Mouse (Mus musculus) neural tube, embryonic 12.5 days (tissue): ENCODE measurements around the gene Lrrn4. TPM values are rescaled to one million over a fixed set of nuclear protein-coding genes. Genes with fewer than 3 reads are reported as not detected.

ENCODE experiments used
- ATAC-seq: fragments of 200-750 bp; cut with Nextera tagmentation; 2 replicates; pipeline ENCODE4 v1.8.0; 2017; ENCODE audit warnings: low read depth, mild to moderate bottlenecking, moderate TSS enrichment, moderate library complexity; ENCODE audit not compliant: low FRiP score
- H3K27ac ChIP-seq: fragments of 300-500 bp; sonication (generic); 2 replicates; pipeline ENCODE4 v1.5.1; 2016
- H3K27me3 ChIP-seq: fragments of 300-500 bp; sonication (generic); replicated peaks from 2 replicates; pipeline ENCODE4 v1.6.1; 2016; ENCODE audit warnings: mild to moderate bottlenecking
- H3K36me3 ChIP-seq: fragments of 300-500 bp; sonication (generic); 2 replicates; pipeline ENCODE4 v1.6.1; 2016; ENCODE audit warnings: mild to moderate bottlenecking
- H3K4me1 ChIP-seq: fragments of 300-500 bp; sonication (generic); 2 replicates; pipeline ENCODE4 v1.6.1; 2016
- H3K4me2 ChIP-seq: fragments of 300-500 bp; sonication (generic); replicated peaks from 2 replicates; pipeline ENCODE4 v1.6.1; 2016; ENCODE audit warnings: mild to moderate bottlenecking
- H3K4me3 ChIP-seq: fragments of 300-500 bp; sonication (generic); 2 replicates; pipeline ENCODE4 v1.5.1; 2016
- H3K9ac ChIP-seq: fragments of 300-500 bp; sonication (generic); 2 replicates; pipeline ENCODE4 v1.6.1; 2016; ENCODE audit warnings: mild to moderate bottlenecking
- H3K9me3 ChIP-seq: fragments of 300-500 bp; sonication (generic); 2 replicates; pipeline ENCODE4 v1.6.1; 2016; ENCODE audit warnings: mild to moderate bottlenecking
- WGBS: fragments of 180-500 bp; shearing (Covaris S2); methylation state at CpG from one replicate; pipeline ENCODE4 v1.1.7; 2016; 5-methylcytosine and 5-hydroxymethylcytosine counted together
- polyA plus RNA-seq: library from polyadenylated mRNA; unstranded; fragments of >200 nt; fragmentation: Nextera tagmentation; extraction: Ambion mirVana; gene quantifications from 2 replicates; pipeline ENCODE4 v1.2.1, GENCODE M21; 2016

Lrrn4 gene
- polyA plus RNA-seq, result 0.05 TPM in 2 replicates

- Histone ChIP-seq H3K4me3 (peak within 1 kb of the TSS; percentile 51), H3K4me1 (peaks cover 22% of the 10 kb centered on the region), H3K27me3 (peaks cover 41% of the 10 kb centered on the region), H3K4me2 (peak within 1 kb of the TSS; percentile 97), H3K9ac (no peak within 1 kb of the TSS), H3K36me3 (no peaks in the 10 kb centered on the region), H3K9me3 (no peaks in the 10 kb centered on the region), H3K27ac (no peak within 1 kb of the TSS)
- ATAC-seq, result no peak
- 7% methylated on average over 12 of the region's 12 CpGs for WGBS
Observed at GRCm38 (mm10) chr2:132880844-132881645, at the start of gene Lrrn4. Lrrn4 (minus strand) TSS chr2:132880891.

- Histone ChIP-seq H3K9me3 (no peaks in the 10 kb centered on the region), H3K36me3 (no peaks in the 10 kb centered on the region), H3K27ac (no peak overlapping the region), H3K9ac (no peak overlapping the region), H3K4me2 (no peak overlapping the region), H3K4me3 (no peak overlapping the region), H3K4me1 (no peaks in the 10 kb centered on the region), H3K27me3 (no peaks in the 10 kb centered on the region)
- 81% methylated on average over 2 of the region's 2 CpGs for WGBS
- no peak for ATAC-seq
Observed at GRCm38 (mm10) chr2:132928999-132929398, 48.3 kb upstream of the Lrrn4 start.

- Histone ChIP-seq H3K4me1 (no peaks in the 10 kb centered on the region), H3K4me2 (no peak overlapping the region), H3K27ac (no peak overlapping the region), H3K27me3 (no peaks in the 10 kb centered on the region), H3K9me3 (no peaks in the 10 kb centered on the region), H3K36me3 (no peaks in the 10 kb centered on the region), H3K9ac (no peak overlapping the region), H3K4me3 (no peak overlapping the region)
- WGBS, result 63% methylated on average over 2 of the region's 2 CpGs
- no peak for ATAC-seq
Observed at GRCm38 (mm10) chr2:132927871-132928270, 47.2 kb upstream of the Lrrn4 start.

- Histone ChIP-seq H3K9ac (no peak overlapping the region), H3K4me1 (no peaks in the 10 kb centered on the region), H3K27me3 (no peaks in the 10 kb centered on the region), H3K9me3 (no peaks in the 10 kb centered on the region), H3K4me2 (no peak overlapping the region), H3K36me3 (no peaks in the 10 kb centered on the region), H3K27ac (no peak overlapping the region), H3K4me3 (no peak overlapping the region)
- ATAC-seq, result no peak
- 75% methylated on average over 2 of the region's 2 CpGs for WGBS
Observed at GRCm38 (mm10) chr2:132927298-132927697, 46.6 kb upstream of the Lrrn4 start.

GRCm38 (mm10) chr2:132923290-132924085 is 42.8 kb upstream of the Lrrn4 start:
- no peaks in the 10 kb centered on the region for H3K4me1 ChIP-seq
- H3K9me3 ChIP-seq, result no peaks in the 10 kb centered on the region
- H3K4me3 ChIP-seq, result no peak overlapping the region
- H3K9ac ChIP-seq, result no peak overlapping the region
- no peak overlapping the region for H3K4me2 ChIP-seq
- no peak for ATAC-seq
- H3K36me3 ChIP-seq, result no peaks in the 10 kb centered on the region
- no peak overlapping the region for H3K27ac ChIP-seq
- no peaks in the 10 kb centered on the region for H3K27me3 ChIP-seq
- WGBS, result 66% methylated on average over 8 of the region's 8 CpGs

GRCm38 (mm10) chr2:132922076-132922873 is 41.6 kb upstream of the Lrrn4 start:
- ATAC-seq, result no peak
- no peak overlapping the region for H3K4me2 ChIP-seq
- no peak overlapping the region for H3K27ac ChIP-seq

GRCm38 (mm10) chr2:132914785-132915184 is 34.1 kb upstream of the Lrrn4 start:
- no peak overlapping the region for H3K4me2 ChIP-seq
- no peak overlapping the region for H3K4me3 ChIP-seq

More at GRCm38 (mm10) chr2:132922076-132922873, 41.6 kb upstream of the Lrrn4 start:
- 73% methylated on average over 9 of the region's 9 CpGs for WGBS
- H3K27me3 ChIP-seq, result no peaks in the 10 kb centered on the region
- H3K9me3 ChIP-seq, result no peaks in the 10 kb centered on the region
- H3K4me3 ChIP-seq, result no peak overlapping the region
- H3K4me1 ChIP-seq, result no peaks in the 10 kb centered on the region
- no peaks in the 10 kb centered on the region for H3K36me3 ChIP-seq
- H3K9ac ChIP-seq, result no peak overlapping the region

GRCm38 (mm10) chr2:132906763-132907162 is 26.1 kb upstream of the Lrrn4 start:
- no peak overlapping the region for H3K4me3 ChIP-seq
- no peak for ATAC-seq
- H3K9ac ChIP-seq, result no peak overlapping the region
- H3K27ac ChIP-seq, result no peak overlapping the region
- H3K4me1 ChIP-seq, result no peaks in the 10 kb centered on the region
- H3K27me3 ChIP-seq, result no peaks in the 10 kb centered on the region
- H3K4me2 ChIP-seq, result no peak overlapping the region
- 27% methylated on average over 8 of the region's 8 CpGs for WGBS
- H3K36me3 ChIP-seq, result no peaks in the 10 kb centered on the region
- H3K9me3 ChIP-seq, result 0 out of 2 replicates have a peak, but pooled peaks cover 2% of the 10 kb centered on the region

More at GRCm38 (mm10) chr2:132914785-132915184, 34.1 kb upstream of the Lrrn4 start:
- Histone ChIP-seq H3K4me1 (no peaks in the 10 kb centered on the region), H3K27me3 (no peaks in the 10 kb centered on the region), H3K9ac (no peak overlapping the region), H3K36me3 (no peaks in the 10 kb centered on the region), H3K27ac (no peak overlapping the region), H3K9me3 (0 out of 2 replicates have a peak, but pooled peaks cover 4% of the 10 kb centered on the region)
- no peak for ATAC-seq
- WGBS, result 75% methylated on average over 1 of the region's 1 CpGs

- Histone ChIP-seq H3K36me3 (no peaks in the 10 kb centered on the region), H3K27me3 (no peaks in the 10 kb centered on the region), H3K9ac (no peak overlapping the region), H3K27ac (no peak overlapping the region), H3K4me3 (no peak overlapping the region), H3K4me1 (no peaks in the 10 kb centered on the region), H3K9me3 (no peaks in the 10 kb centered on the region), H3K4me2 (no peak overlapping the region)
- 74% methylated on average over 2 of the region's 2 CpGs for WGBS
- ATAC-seq, result no peak
Observed at GRCm38 (mm10) chr2:132904961-132905360, 24.3 kb upstream of the Lrrn4 start.

GRCm38 (mm10) chr2:132903498-132903897 is 22.8 kb upstream of the Lrrn4 start:
- ATAC-seq, result 0 out of 2 replicates have a peak, but pooled peaks have one; percentile 18
- WGBS, result 42% methylated on average over 3 of the region's 3 CpGs
- Histone ChIP-seq H3K9ac (no peak overlapping the region), H3K36me3 (no peaks in the 10 kb centered on the region), H3K4me1 (no peaks in the 10 kb centered on the region), H3K4me2 (no peak overlapping the region), H3K27me3 (no peaks in the 10 kb centered on the region), H3K27ac (no peak overlapping the region), H3K9me3 (no peaks in the 10 kb centered on the region), H3K4me3 (no peak overlapping the region)

GRCm38 (mm10) chr2:132902056-132902455 is 21.4 kb upstream of the Lrrn4 start:
- no peak overlapping the region for H3K4me2 ChIP-seq
- no peaks in the 10 kb centered on the region for H3K9me3 ChIP-seq
- ATAC-seq, result peak; percentile 49; the same call in 1 of the 2 replicates
- 56% methylated on average over 4 of the region's 4 CpGs for WGBS
- no peak overlapping the region for H3K9ac ChIP-seq
- H3K36me3 ChIP-seq, result no peaks in the 10 kb centered on the region
- H3K4me1 ChIP-seq, result no peaks in the 10 kb centered on the region
- no peak overlapping the region for H3K4me3 ChIP-seq
- no peak overlapping the region for H3K27ac ChIP-seq
- H3K27me3 ChIP-seq, result no peaks in the 10 kb centered on the region

GRCm38 (mm10) chr2:132901636-132902035 is 20.9 kb upstream of the Lrrn4 start:
- Histone ChIP-seq H3K4me1 (no peaks in the 10 kb centered on the region), H3K4me2 (no peak overlapping the region), H3K27me3 (no peaks in the 10 kb centered on the region), H3K27ac (no peak overlapping the region), H3K4me3 (no peak overlapping the region), H3K9me3 (no peaks in the 10 kb centered on the region), H3K9ac (no peak overlapping the region), H3K36me3 (no peaks in the 10 kb centered on the region)
- ATAC-seq, result no peak
- 80% methylated on average over 4 of the region's 4 CpGs for WGBS
